Mouse (Mus musculus) cerebellum, adult (tissue): ENCODE data around the gene Dcun1d2.
"Not testable (repeated sequence)": the region's sequence is repeated elsewhere in the genome, so short reads cannot be mapped to it uniquely, and the experiment has no call there.

Source experiments
- ATAC-seq: cut with Nextera tagmentation; 2 replicates; pipeline ENCODE4 v1.9.2; 2017; ENCODE audit warnings: mild to moderate bottlenecking, moderate library complexity, mixed read lengths; ENCODE audit not compliant: insufficient number of reproducible peaks, low FRiP score, low TSS enrichment

Gene Dcun1d2

DNA sequence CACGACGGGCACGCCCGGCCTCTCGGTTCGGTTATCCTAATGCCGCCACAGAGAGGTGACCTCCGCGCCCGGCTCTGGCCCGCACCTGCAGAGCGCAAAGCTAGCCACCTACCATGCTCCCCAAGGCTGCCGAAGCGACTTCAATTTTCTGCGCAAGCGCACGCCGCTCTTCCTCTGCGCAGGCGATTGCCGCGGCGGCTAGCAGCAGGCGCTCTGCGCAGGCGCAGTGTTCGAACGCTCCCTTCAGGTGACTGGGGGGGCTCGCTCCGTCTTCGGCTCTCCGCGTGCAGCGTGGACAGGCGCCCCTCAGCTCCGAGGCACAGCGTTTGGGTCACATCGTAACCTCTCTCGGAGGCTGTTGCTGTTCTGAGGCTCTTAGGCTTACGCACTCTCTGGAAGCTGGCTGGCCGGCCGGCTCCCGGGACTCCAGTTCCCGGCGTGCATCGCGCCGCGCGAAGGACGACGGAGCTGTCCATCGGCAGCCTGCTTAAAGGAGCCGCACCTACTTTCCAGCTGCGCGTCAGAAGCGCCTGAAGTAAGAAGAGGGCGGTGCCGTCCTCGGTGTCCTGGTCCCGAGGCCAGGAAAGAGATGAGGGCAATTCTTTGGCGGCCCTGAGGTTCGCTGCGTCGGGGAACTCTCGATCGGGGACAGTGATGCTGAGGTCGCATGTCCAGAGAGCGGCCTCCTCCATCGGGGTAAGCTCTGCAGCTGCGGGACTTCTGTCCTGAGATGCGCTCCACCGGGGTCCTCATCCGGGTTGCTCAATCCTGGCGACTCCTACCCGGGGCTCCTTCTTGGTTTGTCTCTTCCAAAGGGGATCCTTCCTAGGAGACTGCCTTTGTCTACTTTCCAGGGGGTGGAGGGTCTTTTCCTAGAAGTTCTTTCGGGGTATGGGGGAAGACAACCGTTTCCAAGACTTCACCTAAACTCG, at the start of gene Dcun1d2, which contains the start of gene Tmco3:
Dcun1d2 (minus strand) TSS at position 440 of the 932 bp plus-strand sequence.
Tmco3 (plus strand) TSS at position 499 of the 932 bp plus-strand sequence.
- ATAC-seq, result peak; percentile 86

DNA sequence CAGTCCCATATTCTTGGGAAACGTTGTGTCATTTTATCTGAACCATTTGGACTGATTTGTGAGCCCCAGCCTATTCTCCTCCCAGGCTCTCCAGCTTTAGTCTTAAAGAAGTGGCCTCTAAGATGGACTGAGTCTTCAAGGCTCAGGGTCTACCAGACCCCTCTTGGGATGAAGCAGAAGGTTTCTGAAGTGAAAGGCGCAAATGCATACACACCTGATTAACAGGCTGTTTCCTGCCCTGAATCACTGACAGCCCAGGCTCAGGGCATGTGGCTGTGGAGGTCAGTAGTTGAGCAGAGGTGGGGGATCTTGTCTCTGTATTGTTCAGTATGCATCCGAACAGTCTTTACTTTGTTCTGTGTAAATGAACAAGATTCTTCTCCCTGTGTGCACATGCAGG, 49.7 kb upstream of the Dcun1d2 start:
- no peak for ATAC-seq

DNA sequence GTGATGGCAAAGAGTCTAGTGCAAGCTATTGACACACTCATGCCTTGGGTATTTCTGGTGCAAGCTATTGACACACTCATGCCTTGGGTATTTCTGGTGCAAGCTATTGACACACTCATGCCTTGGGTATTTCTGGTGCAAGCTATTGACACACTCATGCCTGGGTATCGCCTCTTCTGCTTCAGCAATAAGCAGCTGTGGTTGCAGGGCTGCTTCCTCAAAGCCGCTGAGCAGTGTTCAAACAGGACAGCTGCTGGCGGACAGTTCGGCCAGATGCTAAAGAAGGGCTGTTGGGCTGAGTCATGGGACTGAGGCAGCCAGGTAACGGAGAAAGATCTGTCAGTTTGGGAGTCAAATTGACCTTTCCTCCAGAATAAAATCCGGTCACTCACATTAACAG, 49.3 kb upstream of the Dcun1d2 start:
- ATAC-seq, result not testable (repeated sequence)

DNA sequence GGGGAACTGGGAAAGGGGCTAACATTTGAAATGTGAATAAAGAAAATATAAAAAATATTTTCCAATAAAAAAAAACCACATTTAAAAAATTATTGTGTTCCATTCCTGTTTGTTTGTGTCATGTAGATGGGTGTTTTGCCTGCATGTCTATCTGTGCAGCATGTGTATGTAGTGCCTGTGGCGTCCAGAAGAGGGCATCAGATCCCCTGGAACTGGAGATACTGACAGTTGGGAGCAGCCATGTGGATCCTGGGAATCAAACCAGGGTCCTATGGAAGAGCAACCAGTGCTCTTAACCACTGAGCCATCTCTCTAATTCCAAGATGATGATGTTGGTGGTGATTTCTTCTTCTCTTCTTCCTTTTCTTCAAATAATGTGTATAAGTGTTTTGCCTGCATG, 46.7 kb upstream of the Dcun1d2 start:
- no peak for ATAC-seq

DNA sequence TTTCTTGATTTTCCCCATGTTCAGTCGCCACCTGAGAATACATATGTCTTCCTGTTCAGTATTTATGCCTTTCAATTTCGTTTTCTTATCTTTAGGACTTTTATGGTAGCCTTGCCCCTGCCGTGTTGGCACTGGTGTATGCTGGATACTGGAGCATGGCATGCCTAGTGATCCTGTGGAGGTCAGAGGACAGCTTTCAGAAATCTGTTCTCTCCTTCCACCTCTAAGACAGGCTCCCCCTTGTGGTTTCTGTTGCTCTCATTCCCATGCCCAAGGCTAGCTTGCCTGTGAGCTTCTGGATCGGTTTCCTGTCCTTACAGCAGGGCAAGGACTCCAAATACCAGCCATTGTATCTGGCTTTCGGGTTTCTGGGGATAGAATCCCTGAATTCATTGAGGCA, 38.7 kb upstream of the Dcun1d2 start:
- ATAC-seq, result no peak

DNA sequence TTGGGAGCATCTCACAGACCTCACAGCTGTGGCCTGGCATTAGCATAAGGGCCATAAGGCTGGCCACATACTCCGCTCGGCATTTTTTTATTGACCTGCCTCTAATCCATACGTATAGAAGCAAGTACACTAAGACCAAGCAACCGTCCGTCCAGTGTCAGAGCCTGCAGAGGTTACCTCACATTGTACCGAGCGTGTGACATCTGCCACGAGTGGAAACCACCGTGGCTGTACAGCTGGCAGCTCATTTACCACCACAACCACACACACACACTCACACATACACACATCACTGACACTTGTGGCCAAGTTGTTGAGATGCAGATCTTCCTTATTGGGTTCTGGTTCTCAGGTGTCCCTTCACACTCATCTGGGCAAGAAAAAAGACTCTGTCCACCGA, 28.7 kb upstream of the Dcun1d2 start:
- no peak for ATAC-seq

DNA sequence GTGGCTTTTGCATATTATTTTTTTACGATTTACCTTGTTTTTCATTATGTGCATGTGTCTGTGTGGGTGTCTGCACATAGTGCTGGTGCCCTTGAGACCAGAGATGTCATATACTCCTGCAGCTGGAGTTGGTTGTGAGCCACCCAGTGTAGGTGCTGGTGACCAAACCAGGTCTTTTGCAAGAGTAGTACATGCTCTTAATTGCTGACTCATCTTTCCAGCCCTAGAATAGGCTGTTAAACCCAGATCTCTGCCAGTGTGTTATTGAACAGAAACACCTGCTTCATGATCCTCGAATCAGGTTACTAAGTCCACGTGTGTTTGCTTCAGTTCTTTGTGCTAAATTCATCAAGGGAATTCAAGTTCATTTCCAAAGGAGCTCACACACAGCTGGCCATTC, 27.0 kb upstream of the Dcun1d2 start:
- ATAC-seq, result no peak

DNA sequence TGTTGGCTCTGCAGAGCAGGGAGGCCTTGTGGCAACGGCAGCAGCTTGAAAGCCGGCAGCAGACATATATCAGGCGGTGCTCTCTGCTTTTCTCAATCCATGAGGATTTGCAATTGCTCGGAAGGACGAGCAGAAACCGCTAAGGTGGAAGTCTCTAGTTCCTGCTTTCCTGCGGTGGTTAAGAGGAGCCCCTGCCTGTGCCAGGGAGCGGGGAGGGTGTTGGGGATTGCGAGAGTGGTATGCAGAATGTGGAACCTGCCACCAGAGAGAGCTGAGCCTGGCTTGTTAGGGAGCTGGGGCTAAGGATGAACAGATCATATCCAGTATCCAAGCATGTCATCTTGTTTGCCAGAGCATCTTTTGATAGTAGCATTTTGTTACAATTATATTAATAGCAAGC, 19.0 kb upstream of the Dcun1d2 start:
- no peak for ATAC-seq

DNA sequence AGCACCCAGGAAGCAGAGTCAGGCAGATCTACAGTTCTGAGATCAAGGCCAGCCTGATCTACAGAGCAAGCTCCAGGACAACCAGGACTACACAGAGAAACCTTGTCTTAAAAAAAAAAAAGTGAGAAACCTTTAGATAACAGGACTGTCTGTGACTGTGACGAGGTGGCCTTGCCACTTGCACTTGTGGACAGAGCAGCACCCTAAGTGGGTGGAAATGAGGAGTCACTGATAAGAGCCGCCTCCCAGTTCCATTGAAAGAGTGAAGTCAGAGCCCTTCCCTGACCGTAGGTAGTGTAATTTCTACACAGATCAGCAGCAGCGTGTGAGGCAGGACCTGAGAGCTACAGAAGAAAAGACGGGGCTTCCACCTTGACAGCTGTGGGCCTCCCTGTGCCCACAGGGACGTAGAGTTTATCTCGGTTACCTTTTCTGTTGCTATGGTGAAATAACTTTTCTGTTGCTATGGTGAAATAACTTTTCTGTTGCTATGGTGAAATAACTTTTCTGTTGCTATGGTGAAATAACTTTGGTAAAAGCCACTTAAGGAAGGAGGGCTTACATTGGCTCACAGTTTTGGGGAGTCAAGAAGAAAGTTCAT, 18.5 kb upstream of the Dcun1d2 start:
- no peak for ATAC-seq

DNA sequence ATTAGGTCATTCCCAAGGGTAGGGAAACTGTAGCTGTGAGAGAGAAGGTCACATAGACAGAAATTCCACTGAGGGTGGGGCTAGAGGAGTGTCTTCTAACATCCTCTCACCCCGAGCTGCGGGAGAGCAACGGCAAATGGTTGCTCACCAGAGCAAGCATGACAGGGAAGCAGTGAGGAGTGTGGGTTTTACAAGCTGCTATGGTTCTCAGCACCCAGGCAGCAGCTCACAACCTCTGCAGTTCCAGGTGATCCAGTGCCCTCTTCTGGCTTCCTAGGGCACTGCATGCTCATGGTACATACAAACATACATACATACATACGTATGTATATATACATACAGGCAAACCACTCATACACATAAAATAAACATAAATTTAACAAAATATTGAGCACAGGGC, 18.0 kb upstream of the Dcun1d2 start:
- ATAC-seq, result no peak

DNA sequence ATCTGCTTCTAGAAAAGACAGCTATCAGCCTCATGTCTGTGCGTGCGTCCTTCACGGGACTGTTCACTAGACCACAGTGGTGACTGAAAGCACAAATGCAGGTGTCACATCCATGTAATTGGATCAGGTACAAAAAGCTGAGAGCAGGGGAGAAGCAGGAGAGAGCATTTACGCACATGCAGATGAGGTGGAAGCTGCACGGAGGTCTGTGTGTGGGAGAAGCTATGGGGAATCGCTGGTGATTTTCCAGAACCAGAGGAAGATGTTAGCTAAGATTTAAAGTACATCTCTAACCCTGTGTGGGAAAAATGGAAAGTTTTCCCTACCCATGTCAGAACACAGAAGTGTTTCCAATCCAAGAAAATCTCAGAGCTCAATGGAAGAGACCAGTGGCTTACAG, 17.5 kb upstream of the Dcun1d2 start:
- ATAC-seq, result no peak

DNA sequence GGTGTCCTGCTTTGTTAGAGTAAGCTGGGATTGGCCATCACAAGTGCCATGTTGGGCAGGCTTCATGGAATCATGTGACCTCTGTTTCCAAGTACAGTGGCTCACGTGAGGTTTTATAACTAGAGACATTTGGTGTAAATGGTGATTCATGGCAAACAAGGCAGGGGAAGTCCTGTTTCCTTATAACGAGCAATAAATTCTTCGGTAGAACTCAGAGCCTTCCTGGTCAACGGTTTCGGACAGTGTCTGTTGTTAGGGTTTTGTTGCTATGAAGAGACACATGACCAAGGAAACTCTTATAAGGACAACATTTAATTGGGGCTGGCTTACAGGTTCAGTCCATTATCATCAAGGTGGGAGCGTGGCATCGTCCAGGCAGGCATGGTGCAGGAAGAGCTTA, 13.1 kb upstream of the Dcun1d2 start:
- no peak for ATAC-seq

DNA sequence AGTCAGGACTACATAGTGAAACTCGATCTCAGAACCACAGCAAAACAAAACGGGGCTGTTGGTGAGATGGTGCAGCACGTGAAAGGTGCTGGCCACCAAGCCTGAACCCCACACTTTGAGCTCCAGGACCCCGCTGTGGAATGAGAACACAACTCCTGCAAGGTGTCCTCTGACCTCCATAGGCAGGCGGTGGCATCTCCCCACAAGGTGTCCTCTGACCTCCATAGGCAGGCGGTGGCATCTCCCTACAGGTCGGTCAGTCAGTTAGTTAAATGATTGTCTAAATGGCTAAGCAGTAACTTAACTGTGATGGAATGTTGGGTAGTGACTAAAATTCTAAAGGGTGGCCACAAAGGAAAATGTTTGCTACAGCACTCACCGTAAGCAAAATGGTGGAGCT, 11.6 kb upstream of the Dcun1d2 start:
- no peak for ATAC-seq

DNA sequence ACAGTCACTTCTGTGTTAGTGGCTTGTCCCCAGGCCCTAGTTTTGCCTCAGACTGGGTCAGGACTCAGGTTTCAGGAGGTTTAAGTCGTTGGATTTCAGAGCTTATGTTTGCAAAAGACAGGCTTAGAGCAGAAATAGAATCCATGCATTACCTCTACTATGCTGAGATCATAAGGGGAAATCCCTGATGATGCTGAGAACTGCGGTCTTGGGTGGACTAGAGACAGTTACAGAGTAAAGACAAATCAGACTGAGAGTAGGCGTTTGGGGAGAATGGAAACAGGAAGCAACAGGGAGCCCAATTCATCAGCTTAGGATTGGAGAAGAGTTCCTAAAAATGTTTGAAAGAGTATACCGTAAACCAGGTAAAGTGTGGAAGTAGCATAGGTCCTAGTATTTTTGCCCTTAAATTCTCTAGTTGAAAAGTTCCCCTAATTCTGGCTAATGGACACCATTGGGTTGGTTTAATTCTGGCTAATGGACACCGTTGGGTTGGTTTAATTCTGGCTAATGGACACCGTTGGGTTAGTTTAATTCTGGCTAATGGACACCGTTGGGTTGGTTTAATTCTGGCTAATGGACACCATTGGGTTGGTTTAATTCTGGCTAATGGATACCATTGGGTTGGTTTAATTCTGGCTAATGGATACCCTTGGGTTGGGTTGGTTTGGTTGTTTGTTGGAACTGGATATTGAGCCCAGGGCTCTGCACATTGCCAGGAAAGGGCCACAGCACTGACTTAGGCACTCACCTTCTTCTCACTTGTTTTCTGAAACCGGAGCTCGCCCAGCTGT, 5.9 kb upstream of the Dcun1d2 start:
- ATAC-seq, result no peak

DNA sequence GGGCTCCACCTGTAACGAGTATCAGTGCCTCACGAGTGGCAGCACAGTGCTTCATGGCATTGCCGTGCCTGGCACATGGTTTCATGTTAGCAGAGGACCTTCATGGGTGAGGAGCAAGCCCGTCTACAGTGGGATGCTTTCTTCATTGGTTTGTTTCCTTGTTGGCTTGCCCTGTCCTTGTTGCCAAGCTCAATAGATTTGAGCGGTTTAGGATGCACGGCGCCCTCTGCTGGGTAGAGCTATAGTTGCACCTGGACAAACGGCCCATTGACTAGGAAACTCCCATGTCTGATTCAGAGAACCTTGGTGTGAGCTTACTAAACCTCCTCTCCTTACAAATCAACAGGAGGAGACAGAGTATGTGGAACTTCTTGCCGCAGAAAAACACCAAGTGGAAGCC, 4.4 kb upstream of the Dcun1d2 start:
- no peak for ATAC-seq

DNA sequence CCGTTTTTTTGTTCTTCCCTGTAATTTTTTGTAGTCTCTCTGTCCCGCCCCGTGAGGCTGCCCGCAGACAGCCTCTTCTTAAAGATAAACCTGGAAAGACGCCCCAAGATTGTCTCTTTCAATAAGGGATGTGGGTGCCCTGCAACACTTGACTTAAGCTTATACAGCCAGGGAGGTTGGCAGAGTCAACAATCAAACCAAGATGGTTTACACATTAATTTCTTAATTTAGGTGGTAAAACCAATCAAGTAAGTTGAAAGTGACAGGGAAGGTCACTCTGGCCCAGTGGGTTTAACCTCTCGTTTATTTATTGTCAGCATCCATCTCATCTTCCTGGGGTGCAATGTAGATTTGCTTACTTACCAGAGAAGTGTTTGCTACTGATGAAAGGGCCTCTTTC, 715 bp upstream of the Dcun1d2 start:
- ATAC-seq, result no peak

DNA sequence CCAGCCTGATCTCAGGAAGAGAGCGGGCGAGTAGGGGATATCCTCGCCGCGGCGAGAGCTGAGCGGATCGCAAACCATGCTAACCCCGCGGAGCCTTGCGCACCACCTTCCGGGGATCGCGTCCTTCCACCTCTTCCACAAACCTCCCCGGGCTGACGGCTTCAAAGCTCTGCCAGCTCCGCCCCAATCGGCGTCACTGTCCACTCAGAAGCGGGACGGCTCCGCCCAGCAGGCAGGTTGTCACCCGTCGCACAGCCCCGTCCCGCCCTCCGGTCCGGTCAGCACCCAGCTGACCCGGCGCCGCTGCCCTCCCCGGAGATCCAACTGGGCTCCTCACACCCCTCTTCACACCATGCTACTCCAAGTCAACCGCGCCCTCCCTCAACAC, 633 bp downstream of the Dcun1d2 start:
- peak; percentile 84 for ATAC-seq

DNA sequence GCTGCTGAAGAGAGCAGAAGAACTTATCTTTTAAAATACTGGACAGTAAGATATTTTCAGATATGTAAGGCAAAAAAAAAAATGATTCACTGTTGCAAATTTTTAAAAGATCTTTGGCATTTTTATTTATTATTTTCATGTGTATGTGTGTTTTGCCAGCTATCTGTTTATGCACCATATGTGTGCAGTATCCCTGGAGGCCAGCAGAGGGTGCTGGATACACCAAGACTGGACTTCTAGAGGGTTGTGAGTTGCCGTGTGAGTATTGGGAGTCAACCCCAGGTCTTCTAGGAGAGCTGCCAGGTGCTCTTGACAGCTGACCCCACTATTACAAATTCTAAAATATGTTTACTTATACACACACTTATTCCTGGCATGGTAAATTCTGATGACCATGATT, 4.7 kb downstream of the Dcun1d2 start:
- ATAC-seq, result no peak

DNA sequence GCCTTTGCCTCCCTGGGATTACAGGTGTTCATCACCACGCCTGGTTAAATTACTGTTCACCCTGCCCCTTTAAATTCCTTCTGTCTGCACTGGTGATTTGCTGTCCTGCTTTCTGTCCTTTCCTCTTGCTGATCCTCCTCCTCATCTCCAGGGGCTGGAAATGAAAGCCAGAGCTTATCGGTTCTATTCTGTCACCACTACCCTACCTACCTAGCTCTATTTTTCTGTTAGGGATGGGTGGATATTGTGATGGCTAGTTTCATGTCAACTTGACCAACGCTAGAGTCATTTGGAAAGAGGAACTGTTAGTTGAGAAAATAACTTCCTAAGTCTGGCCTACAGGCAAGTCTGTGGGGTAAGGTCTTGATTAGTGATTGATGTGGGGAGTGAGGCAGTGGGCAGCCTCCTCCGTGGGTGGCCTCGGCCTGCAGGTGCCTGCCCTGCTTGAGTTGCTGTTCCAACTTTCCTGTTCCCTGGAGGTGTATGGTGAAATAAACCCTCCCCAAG, 10.9 kb downstream of the Dcun1d2 start:
- ATAC-seq, result no peak

DNA sequence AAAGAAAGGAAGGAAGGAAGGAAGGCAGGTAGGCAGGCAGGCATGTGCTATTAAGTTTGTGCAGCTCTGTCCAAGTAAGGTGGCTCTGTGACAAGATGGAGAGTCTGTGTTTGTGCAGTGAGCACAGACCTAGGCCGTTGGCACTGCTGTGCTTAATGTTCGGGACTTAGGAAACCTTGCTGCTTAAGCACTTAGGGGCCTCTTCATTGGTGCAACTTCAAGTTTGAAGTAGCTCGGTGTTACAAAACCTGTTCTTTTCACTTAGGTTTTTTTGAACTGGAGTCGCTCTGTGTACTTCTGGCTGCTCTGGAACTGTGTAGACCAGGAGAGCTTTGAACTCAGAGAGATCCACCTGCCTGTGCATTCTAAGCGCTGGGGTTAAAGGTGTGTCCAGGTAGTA, 15.1 kb downstream of the Dcun1d2 start:
- ATAC-seq, result no peak

DNA sequence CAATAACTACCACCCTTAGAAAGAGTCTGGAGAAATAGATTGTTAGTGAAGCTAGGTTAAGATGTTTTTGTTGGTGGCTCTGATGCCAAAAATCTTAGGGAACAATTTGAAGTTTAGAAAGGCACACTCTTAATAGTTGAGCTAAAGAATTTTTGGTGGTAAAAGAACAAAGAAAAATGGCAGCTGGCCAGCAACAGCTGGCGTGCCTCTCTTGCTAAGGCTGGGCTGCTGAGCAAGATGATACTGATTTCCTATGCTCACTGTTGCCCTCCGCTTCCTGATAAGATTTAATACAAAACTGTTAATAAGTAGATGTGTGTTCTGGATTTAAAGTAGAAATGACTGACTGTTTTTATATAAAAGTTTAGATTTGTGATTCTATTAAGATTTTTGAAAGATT, 20.4 kb downstream of the Dcun1d2 start:
- ATAC-seq, result no peak
